Mouse (Mus musculus) erythroblast, embryonic 14.5 days (primary cell): ENCODE measurements around the gene Urad. TPM values are rescaled to one million over a fixed set of nuclear protein-coding genes. Genes with fewer than 3 reads are reported as not detected.

ENCODE experiments used
- H3K27me3 ChIP-seq: 2 replicates; pipeline ENCODE4 v1.6.1; 2012; ENCODE audit warnings: inconsistent platforms; ENCODE audit not compliant: control insufficient read depth
- H3K36me3 ChIP-seq: 2 replicates; pipeline ENCODE4 v1.6.1; 2012; ENCODE audit warnings: mild to moderate bottlenecking, inconsistent platforms; ENCODE audit not compliant: control insufficient read depth
- H3K4me1 ChIP-seq: 2 replicates; pipeline ENCODE4 v1.6.1; 2012; ENCODE audit warnings: inconsistent platforms; ENCODE audit not compliant: control insufficient read depth
- H3K4me3 ChIP-seq: replicated peaks from 2 replicates; pipeline ENCODE3; 2012; ENCODE audit warnings: moderate library complexity, mild to moderate bottlenecking, inconsistent platforms
- H3K9me3 ChIP-seq: 2 replicates; pipeline ENCODE4 v1.6.1; 2012; ENCODE audit warnings: low read length, inconsistent platforms, mixed read lengths; ENCODE audit not compliant: control insufficient read depth
- GATA1 ChIP-seq: IDR thresholded peaks from 2 replicates; pipeline ENCODE4 v1.6.1; 2012; ENCODE audit warnings: low read length, inconsistent platforms, mixed read lengths
- TAL1 ChIP-seq: IDR thresholded peaks from 3 replicates; pipeline ENCODE4 v1.6.1; 2012; ENCODE audit warnings: low read length, inconsistent platforms, mixed read lengths
- polyA plus RNA-seq: library from polyadenylated mRNA; stranded (reverse); fragments of >175 nt; gene quantifications from 2 replicates; pipeline ENCODE4 v1.2.3, GENCODE M21; 2012

Urad gene
- polyA plus RNA-seq, 1 experiment, result not detected

DNA sequence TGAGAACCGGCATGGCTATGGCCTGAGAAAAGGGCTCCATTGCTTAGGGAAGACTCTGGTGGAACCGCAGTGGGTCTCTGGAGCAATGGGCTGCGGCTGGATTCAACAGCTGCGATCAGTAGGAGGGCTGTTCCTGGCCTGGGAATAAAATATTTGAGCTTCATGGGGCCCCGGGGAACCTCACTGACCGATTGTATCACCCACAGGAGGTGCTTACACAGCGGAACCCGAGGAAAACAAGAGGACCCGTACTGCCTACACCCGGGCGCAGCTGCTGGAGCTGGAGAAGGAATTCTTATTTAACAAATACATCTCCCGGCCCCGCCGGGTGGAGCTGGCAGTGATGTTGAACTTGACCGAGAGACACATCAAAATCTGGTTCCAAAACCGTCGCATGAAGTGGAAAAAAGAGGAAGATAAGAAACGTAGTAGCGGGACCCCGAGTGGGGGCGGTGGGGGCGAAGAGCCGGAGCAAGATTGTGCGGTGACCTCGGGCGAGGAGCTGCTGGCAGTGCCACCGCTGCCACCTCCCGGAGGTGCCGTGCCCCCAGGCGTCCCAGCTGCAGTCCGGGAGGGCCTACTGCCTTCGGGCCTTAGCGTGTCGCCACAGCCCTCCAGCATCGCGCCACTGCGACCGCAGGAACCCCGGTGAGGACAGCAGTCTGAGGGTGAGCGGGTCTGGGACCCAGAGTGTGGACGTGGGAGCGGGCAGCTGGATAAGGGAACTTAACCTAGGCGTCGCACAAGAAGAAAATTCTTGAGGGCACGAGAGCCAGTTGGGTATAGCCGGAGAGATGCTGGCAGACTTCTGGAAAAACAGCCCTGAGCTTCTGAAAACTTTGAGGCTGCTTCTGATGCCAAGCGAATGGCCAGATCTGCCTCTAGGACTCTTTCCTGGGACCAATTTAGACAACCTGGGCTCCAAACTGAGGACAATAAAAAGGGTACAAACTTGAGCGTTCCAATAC lies 47.8 kb downstream of the Urad start:
- TF ChIP-seq TAL1, result no peak
- TF ChIP-seq GATA1, result no peak
- no peaks in the 10 kb centered on the region for H3K4me1 ChIP-seq
- peaks cover 100% of the 10 kb centered on the region for H3K27me3 ChIP-seq
- no peaks in the 10 kb centered on the region; the same call in 1 of the 2 replicates for H3K9me3 ChIP-seq
- no peaks in the 10 kb centered on the region for H3K36me3 ChIP-seq
- H3K4me3 ChIP-seq, result no peak overlapping the region

DNA sequence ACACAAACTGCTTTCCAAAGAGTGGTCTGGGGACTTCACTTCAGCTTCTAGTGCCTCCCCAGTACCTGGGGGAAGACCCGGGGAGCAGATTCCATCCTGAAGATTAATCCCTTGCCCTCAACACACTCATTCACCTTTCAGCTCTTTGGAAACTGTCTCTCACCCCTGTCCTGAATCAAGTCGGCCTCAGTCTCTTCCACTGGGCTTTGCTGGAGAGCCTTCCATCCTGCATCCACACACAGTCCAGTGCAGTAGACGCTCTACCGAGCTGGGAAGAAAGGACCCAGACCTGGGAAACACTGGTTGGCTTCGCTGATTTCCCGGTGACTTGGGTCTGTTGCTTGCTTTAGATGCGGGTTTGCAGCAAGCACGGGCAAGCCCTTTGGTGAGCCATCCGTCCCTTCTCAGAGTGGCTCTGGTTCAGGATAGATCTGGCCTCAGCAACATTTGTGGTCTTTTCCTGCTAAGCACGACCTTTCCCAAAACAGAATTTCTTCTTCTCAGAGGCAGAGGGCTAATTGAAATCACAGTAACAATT lies 49.4 kb downstream of the Urad start:
- peaks cover 100% of the 10 kb centered on the region for H3K27me3 ChIP-seq
- no peak overlapping the region for H3K4me3 ChIP-seq
- H3K4me1 ChIP-seq, result no peaks in the 10 kb centered on the region
- no peaks in the 10 kb centered on the region for H3K36me3 ChIP-seq
- H3K9me3 ChIP-seq, result no peaks in the 10 kb centered on the region; the same call in 1 of the 2 replicates
- TF ChIP-seq GATA1 (no peak), TAL1 (no peak)

GRCm38 (mm10) chr5:147272046-147272807 lies 50.0 kb downstream of the Urad start:
- TF ChIP-seq GATA1, result no peak
- TF ChIP-seq TAL1, result no peak
- Histone ChIP-seq H3K9me3 (no peaks in the 10 kb centered on the region; the same call in 1 of the 2 replicates), H3K36me3 (no peaks in the 10 kb centered on the region), H3K4me3 (no peak overlapping the region), H3K4me1 (no peaks in the 10 kb centered on the region), H3K27me3 (peaks cover 100% of the 10 kb centered on the region)

GRCm38 (mm10) chr5:147270673-147271655 lies 51.3 kb downstream of the Urad start:
- Histone ChIP-seq H3K9me3 (no peaks in the 10 kb centered on the region; the same call in 1 of the 2 replicates), H3K4me1 (no peaks in the 10 kb centered on the region), H3K36me3 (no peaks in the 10 kb centered on the region), H3K4me3 (no peak overlapping the region), H3K27me3 (peaks cover 98% of the 10 kb centered on the region)
- TF ChIP-seq GATA1, result no peak
- no peak for TF ChIP-seq TAL1

- TF ChIP-seq TAL1, result no peak
- no peak for TF ChIP-seq GATA1
- Histone ChIP-seq H3K4me3 (no peak within 1 kb of the TSS), H3K36me3 (no peaks in the 10 kb centered on the region), H3K9me3 (no peaks in the 10 kb centered on the region; the same call in 1 of the 2 replicates), H3K4me1 (no peaks in the 10 kb centered on the region), H3K27me3 (peaks cover 90% of the 10 kb centered on the region)
Measured at GRCm38 (mm10) chr5:147269926-147270672, 52.1 kb downstream of the Urad start, which contains the start of gene Pdx1. Gene Pdx1, plus strand, starts transcription at chr5:147269959.

DNA sequence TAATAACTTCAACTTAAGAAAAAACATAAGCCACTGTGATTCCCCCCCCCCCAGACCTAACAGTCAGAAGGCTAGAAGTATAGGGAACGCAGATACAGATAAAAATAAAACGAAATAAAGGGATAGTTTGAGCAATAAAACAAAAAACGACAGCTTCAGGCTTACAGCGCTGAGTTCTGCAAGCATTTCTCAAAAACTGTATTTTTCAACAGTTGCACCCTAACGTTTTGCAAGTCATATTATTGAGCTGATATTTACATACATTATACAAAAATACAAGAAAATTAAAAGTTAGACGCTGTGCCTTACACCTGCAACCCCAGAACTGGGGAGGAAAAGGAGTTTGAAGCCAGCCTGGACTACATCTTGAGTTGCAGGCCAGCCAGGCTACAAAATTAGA lies 52.9 kb downstream of the Urad start:
- Histone ChIP-seq H3K4me3 (no peak overlapping the region), H3K27me3 (peaks cover 83% of the 10 kb centered on the region), H3K9me3 (no peaks in the 10 kb centered on the region), H3K4me1 (no peaks in the 10 kb centered on the region), H3K36me3 (no peaks in the 10 kb centered on the region)
- TF ChIP-seq GATA1, result no peak
- no peak for TF ChIP-seq TAL1

DNA sequence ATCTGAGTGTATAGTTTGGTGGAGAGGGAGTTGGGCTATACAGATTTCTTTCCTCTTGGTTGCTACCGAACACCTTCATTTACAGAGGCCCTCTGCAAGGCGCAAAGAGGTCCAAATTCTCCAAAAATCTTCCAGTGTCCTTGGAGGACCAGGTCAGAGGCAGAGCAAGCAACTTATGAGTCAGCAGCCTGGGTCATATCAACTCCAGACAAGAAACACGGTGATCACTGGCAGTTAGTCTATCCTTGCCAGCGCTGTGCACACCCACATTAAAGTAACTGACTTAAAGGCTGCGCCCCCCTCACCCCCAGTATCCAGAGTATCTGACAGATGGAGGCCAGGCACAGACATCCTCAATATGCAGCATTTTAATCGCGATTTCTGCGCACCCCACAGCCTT lies 53.5 kb downstream of the Urad start:
- H3K4me3 ChIP-seq, result no peak overlapping the region
- H3K36me3 ChIP-seq, result no peaks in the 10 kb centered on the region
- peaks cover 76% of the 10 kb centered on the region for H3K27me3 ChIP-seq
- H3K4me1 ChIP-seq, result no peaks in the 10 kb centered on the region
- TF ChIP-seq TAL1 (no peak), GATA1 (no peak)
- no peaks in the 10 kb centered on the region for H3K9me3 ChIP-seq
